Mouse (Mus musculus): ENCODE measurements around the gene Mmp7. TPM values are rescaled to one million over a fixed set of nuclear protein-coding genes. Genes with fewer than 3 reads are reported as not detected.

Gene Mmp7
- polyA plus RNA-seq, 1 experiment from 2014 or later, result not detected

Other genes with a start within 250 kb of the Mmp7 start
- gene Mmp3, start 246.3 kb upstream of the Mmp7 start, polyA plus RNA-seq (2015; fragmentation: Nextera tagmentation; extraction: Ambion mirVana), result not detected in 2 replicates
- not detected in 2 replicates for gene Mmp10, start 189.7 kb upstream of the Mmp7 start, polyA plus RNA-seq (2015; fragmentation: Nextera tagmentation; extraction: Ambion mirVana)
- gene Mmp8, start 133.6 kb upstream of the Mmp7 start, polyA plus RNA-seq (2015; fragmentation: Nextera tagmentation; extraction: Ambion mirVana), result 0.65 and 0.87 TPM in 2 replicates
- not detected in 2 replicates for gene Mmp27, start 120.7 kb upstream of the Mmp7 start, polyA plus RNA-seq (2015; fragmentation: Nextera tagmentation; extraction: Ambion mirVana)
- not detected in 2 replicates for gene Mmp20, start 63.9 kb upstream of the Mmp7 start, polyA plus RNA-seq (2015; fragmentation: Nextera tagmentation; extraction: Ambion mirVana)
- gene Tmem123, start 72.0 kb downstream of the Mmp7 start, polyA plus RNA-seq (2015; fragmentation: Nextera tagmentation; extraction: Ambion mirVana), result 93.6 and 94.8 TPM in 2 replicates
- gene Birc2, start 145.0 kb downstream of the Mmp7 start, polyA plus RNA-seq (2015; fragmentation: Nextera tagmentation; extraction: Ambion mirVana), result 35.6 and 37.9 TPM in 2 replicates
- 6.6 and 7.9 TPM in 2 replicates for gene Birc3, start 181.1 kb downstream of the Mmp7 start, polyA plus RNA-seq (2015; fragmentation: Nextera tagmentation; extraction: Ambion mirVana)

Data from kidney, embryonic 15.5 days (tissue).